Mouse (Mus musculus): ENCODE measurements at regions not wholly inside any gene's neighbourhood (a gene's known extent, or its start where the extent isn't known, plus 50 kb on each side); places are given as distances from the start of the nearest gene placed in this dataset.

DNA sequence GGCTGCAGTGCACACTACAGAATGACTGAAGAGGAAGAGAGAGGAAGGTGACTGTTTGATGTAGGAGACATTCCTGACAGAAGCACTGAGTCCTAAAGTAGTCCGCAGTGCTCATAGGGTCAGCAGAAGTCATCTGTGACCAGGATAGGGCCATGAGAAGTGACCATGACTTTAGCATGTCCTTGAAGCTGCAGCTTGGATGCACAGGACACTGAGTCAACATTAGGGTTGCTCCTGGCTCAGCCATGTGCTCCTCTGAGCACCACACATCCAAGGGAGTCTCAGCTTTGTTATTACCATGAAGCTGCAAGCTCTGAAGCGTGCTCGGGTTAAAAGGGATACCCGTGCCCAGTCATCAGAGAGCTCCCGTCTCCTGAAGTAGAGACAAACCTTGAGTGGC, 164.3 kb downstream of the Rap2a start:
- ATAC-seq (replicated peaks; ENCODE audit: low FRiP score, low TSS enrichment, poor library complexity, severe bottlenecking), result no peak

DNA sequence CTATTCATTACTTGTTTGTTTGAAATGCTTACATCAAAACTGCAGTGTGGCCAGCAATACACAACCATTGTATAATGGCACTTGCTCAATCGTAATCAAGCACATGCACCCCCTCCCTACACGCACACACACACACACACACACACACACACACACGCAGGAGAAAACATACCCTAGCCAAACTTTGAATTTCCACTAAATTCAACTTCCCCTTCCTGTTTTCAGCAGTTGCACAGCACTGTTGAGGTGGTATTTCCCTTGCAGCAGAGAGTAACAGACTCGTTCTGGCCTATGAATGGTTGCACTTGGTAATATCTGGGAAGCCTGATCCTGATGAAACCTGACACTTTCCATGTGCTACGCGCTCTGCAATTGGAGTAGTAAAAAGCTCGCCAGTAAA, 173.8 kb downstream of the Rap2a start:
- no peak for ATAC-seq (replicated peaks; ENCODE audit: low FRiP score, low TSS enrichment, poor library complexity, severe bottlenecking)

DNA sequence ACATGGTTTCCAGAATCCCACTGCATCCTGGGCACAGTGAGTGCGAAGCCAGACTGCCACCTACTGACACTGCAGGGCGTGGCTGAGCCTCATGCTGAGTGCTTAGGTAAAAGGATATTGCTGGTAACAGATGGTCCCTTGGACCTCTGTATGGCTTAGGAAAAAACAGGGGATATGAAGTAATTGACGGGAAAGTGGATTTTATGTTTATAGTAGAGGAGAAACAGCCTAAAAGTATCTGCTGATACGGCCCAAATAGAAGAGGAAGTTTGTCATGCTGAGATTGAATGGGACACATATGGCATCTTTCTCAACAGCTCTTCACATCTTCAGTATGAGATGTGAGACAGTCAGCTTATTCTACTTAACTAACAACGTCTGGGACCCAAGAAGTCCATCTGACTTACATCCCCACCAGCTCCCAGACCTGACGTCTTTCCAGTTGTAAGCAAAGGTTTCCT, 182.1 kb downstream of the Rap2a start:
- no peak for ATAC-seq (replicated peaks; ENCODE audit: low FRiP score, low TSS enrichment, poor library complexity, severe bottlenecking)

GRCm38 (mm10) chr14:120661111-120661510, 182.9 kb downstream of the Rap2a start:
- ATAC-seq (replicated peaks; ENCODE audit: low FRiP score, low TSS enrichment, poor library complexity, severe bottlenecking), result no peak

- ATAC-seq (replicated peaks; ENCODE audit: low FRiP score, low TSS enrichment, poor library complexity, severe bottlenecking), result no peak
These were observed 191.4 kb downstream of the Rap2a start for GRCm38 (mm10) chr14:120669665-120670064.

DNA sequence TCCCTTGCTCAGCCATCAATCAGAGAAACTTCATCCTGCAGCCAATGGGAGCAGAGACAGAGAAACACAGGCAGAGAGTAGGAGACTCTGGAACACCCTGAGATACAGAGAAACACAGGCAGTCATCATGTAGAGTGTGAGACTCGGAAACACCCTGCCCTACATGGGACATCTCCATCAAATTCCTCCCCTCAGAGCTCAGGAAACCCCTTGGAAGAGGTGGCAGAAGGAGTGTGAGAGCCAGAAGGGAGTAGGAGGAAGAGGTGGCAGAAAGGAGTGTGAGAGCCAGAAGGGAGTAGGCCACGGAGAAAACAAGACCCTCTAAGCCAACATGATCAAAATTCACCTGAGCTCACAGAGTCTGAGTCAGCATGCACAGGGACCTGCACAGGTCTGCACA, 197.5 kb downstream of the Rap2a start:
- no peak for ATAC-seq (replicated peaks; ENCODE audit: low FRiP score, low TSS enrichment, poor library complexity, severe bottlenecking)

DNA sequence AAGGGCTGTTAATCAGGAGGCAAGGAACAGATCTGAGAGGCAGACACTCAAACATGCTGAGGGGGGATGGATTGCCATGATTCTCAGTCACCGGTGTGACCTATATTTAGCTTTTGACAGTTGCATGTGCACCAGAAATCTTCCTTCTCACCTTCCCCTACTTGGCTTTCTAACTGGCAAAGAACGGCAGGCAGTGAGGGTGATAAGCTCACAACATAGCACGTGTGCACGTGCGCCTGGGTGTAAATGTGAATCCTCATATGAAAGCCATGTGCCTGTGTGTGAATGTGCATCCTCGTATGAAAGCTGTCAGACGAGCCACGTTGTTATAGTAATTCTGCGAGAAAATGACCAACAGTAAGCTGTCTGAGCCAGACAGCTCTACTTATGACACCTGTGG, 200.3 kb downstream of the Rap2a start:
- no peak for ATAC-seq (replicated peaks; ENCODE audit: low FRiP score, low TSS enrichment, poor library complexity, severe bottlenecking)

DNA sequence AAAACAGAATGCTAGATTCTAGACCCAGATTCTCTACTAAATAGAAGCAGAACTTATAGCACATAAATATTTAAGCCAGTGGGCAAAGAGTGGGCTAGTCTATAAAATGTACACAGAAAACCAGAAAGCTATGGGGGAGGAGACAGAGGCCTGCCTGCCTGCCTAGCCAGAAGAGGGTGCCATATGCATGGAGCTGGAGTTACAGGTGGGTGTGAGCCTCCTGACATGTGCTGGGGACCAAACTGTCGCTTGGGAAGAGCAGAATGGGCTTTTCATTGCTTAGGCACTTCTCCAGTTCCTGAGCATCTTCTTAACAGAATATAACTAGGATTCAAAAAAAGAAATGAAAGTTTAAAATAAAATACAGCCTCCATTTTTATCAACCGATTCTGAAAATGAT, 200.8 kb downstream of the Rap2a start:
- ATAC-seq (replicated peaks; ENCODE audit: low FRiP score, low TSS enrichment, poor library complexity, severe bottlenecking), result no peak

GRCm38 (mm10) chr14:120680272-120680671, 202.0 kb downstream of the Rap2a start:
- no peak for ATAC-seq (replicated peaks; ENCODE audit: low FRiP score, low TSS enrichment, poor library complexity, severe bottlenecking)

- ATAC-seq (replicated peaks; ENCODE audit: low FRiP score, low TSS enrichment, poor library complexity, severe bottlenecking), result no peak
These were observed 207.0 kb downstream of the Rap2a start for GRCm38 (mm10) chr14:120685263-120685662.

- no peak for ATAC-seq (replicated peaks; ENCODE audit: low FRiP score, low TSS enrichment, poor library complexity, severe bottlenecking)
These were observed 207.6 kb downstream of the Rap2a start for GRCm38 (mm10) chr14:120685877-120686276.

GRCm38 (mm10) chr14:120686751-120687150, 208.5 kb downstream of the Rap2a start:
- no peak for ATAC-seq (replicated peaks; ENCODE audit: low FRiP score, low TSS enrichment, poor library complexity, severe bottlenecking)

DNA sequence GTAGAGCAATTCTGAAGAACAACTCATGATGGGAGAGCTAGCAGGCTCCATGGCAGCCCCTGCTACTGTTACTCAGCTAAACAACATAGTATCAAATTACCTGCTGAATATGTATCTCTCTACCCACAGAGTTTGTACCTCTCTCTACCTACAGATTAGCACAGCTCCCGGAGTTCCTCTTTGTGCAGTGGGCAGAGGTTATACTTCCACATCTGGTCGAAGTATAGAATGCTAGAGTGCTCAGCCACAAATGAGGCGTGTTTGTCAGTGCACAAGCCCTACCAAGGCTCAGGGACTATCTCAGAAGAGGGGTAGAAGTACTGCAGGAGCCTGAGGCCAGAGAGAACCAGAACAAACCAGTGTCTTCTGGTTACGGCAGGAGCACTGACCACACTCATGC, 211.6 kb upstream of the Ipo5 start:
- ATAC-seq (replicated peaks; ENCODE audit: low FRiP score, low TSS enrichment, poor library complexity, severe bottlenecking), result no peak

DNA sequence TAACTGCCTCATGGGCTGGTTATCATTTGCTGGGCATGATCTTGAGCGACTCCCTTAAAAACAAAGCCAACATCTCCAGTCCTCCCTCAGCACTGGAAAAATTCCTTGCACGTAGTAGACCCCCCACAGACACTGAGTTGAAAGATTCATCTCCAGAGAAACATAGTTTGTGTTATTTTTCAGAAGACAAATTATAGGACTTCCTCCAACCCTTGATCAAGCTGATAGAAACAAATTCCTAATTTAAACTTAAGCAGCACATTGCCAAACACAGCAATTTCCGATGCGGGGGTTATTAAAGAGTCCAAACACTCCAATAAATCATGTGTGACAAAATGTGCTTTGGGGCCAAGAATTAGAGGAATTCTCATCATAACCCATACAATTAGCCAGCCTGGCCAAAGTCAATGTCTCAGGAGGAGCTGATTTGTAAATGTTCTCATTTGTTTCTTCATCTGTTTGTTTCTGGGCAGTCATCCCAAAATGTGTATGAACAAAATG, 205.7 kb upstream of the Ipo5 start:
- no peak for ATAC-seq (replicated peaks; ENCODE audit: low FRiP score, low TSS enrichment, poor library complexity, severe bottlenecking)

GRCm38 (mm10) chr14:120710782-120711181, 200.2 kb upstream of the Ipo5 start:
- no peak for ATAC-seq (replicated peaks; ENCODE audit: low FRiP score, low TSS enrichment, poor library complexity, severe bottlenecking)

DNA sequence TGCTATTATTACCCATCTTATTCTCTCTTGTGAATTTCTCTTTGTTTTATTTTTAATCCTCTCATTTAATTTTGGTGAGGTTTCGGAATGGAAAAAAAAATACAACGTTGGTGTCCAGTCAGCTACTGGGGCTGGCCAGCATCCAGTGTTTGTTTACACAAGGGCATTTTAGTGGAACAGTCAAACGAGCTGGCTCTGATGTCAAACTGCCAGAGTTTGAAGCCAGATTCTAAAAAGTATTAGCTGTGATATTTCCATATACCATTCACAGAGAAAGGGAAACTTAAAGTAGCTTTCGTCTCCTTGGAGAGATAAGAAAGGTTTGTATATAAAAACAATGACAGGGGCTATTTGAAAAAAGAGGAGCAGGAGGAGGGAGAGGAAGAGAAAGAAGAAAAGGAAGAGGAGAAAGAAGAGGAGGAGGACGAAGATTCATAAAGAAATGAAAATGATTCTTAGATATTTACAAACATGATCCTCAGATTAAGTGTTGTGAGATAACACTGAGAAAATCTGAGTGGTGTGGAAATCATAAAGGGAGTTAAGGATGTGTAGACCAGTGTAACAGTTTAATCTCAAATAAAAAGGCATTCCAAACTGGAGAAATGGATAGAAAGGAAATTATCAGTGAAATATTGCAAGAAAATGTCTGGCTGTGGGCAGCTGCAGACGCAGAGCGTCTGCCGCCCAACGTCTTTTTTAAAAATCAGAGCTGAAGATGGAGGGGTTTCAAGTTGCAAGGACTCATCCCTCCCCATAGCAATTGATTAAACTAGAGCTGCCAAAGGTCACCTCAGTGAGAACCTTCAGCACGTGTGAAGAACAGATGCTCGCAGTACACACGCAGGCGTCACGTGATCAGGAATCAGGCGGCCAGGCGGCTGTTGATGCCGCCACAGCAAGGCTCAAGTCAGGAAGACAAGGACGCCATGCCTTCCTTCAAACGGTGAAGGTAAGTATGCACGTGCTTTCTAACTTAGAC, 190.3 kb upstream of the Ipo5 start:
- ATAC-seq (replicated peaks; ENCODE audit: low FRiP score, low TSS enrichment, poor library complexity, severe bottlenecking), result no peak

DNA sequence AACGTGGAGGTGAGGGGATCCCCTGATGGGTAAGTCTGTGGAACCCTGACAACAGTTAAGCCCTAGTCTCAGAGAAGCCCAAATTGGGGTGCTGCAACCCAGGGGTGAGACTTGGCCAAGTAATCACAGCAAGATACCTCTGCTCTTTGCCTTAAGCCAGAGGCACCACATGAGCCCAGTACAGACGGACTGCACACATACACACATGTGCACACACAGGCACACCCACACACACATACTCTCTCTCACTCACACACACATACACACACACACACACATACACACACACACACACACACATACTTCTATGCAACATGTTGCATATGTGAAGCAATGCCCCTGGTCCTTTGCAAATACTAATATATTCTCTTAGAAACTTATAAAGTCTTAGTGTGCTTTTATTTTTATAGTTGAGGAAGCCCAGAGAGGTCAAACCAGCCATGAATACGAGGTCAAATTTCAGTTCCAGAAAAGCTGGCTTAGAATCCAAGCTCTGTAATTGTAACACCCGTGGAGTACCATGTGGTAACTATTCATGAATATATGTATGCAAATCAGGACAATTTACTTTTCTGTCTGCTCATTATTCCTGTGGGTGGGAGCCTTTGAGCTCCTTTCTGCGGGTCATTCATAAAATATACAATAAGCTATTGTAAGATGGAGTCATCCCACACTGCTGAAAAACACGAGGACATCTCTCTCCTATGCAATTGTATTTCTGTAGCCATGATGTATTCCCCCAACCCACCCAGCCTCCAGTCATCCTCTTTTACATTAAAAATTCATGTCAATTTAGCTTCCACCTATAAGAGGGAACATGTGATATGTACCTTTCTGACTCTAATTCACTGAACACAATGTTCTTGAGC, 189.2 kb upstream of the Ipo5 start:
- no peak for ATAC-seq (replicated peaks; ENCODE audit: low FRiP score, low TSS enrichment, poor library complexity, severe bottlenecking)

- no peak for ATAC-seq (replicated peaks; ENCODE audit: low FRiP score, low TSS enrichment, poor library complexity, severe bottlenecking)
These were observed 188.4 kb upstream of the Ipo5 start for GRCm38 (mm10) chr14:120722546-120723112.

- no peak for ATAC-seq (replicated peaks; ENCODE audit: low FRiP score, low TSS enrichment, poor library complexity, severe bottlenecking)
These were observed 182.9 kb upstream of the Ipo5 start for GRCm38 (mm10) chr14:120728107-120728506.

DNA sequence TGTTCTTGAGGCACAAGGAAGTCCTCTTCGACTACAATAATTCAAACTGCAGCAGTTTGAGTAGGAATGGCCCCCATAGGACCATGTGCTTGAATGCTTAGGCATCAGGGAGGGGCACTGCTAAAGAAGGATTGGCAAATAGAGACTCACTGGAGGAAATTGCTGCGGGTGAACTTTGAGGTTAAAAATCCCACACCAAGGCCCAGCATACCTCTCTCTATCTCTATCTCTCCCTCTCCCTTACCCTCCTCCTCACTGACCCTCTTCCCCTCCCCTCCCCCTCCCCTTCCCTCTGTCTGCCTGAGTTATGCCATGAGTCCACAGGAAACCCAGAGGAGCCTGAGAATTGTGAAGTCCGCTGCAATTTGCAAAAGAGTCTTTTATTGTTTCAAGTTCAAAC, 180.8 kb upstream of the Ipo5 start:
- ATAC-seq (replicated peaks; ENCODE audit: low FRiP score, low TSS enrichment, poor library complexity, severe bottlenecking), result no peak
